Mouse (Mus musculus): ENCODE measurements around the gene Ppm1f.
A peak's percentile ranks its signal among the peaks of the same experiment; 100 is the strongest.
"Not testable (repeated sequence)": the region's sequence is repeated elsewhere in the genome, so short reads cannot be mapped to it uniquely, and the experiment has no call there.

Gene Ppm1f

DNA sequence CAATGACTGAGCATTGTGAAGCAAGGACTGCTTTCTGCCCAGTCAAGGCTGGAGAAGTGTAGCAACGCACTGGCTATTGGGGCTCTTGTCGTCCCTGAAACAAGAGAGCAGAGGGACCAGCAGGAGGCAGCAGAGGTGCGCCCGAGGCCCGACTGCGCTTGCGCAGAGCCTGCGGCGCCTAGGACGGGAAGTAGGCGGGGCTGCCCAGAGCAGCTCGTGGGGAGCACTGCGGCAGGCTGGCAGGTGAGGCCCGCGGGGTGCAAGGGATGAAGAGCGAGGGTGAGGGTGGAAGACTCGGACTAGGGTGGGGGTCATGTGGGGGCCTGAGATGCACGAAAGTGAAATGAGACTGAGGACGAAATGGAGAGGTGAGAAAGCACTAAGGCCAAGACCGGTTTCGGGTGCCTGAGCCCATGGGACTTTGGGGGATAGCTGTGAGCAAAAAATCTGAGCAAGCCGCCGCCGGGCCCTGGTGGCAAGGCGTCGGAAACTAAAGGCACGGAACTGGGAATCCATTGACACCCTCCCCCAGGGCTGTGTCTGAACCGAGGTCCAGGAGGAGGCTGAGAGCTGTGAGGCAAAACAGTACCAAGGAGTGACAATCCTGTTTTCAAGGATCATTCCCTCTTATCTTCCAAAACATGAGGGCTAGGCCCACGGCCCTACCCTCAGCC, at the start of gene Ppm1f:
Gene Ppm1f, plus strand, starts transcription at position 88 of the 674 bp plus-strand sequence.
- peak; percentile 96 to 98 for DNase-seq

- no peak for DNase-seq
Measured at GRCm38 (mm10) chr16:16849196-16849595, 47.1 kb upstream of the Ppm1f start.

DNA sequence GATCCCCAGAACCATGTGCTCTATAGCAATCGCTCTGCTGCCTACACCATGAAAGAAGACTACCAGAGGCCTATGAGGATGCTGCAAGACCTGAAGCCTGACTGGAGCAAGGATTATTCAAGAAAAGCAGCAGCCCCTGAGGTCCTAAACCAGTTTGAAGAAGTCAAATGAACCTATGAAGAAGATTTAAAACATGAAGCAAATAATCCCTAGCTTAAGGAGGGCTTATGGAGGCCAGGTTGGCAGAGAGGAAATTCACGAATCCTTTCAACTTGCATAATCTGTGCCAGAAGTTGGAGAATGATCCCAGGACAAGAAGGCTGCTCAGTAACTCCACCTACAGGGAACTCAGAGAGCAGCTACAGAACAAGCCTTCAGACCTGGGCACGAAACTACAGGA, 43.9 kb upstream of the Ppm1f start:
- no peak for DNase-seq

- DNase-seq = peak; percentile 38 to 77
Measured at GRCm38 (mm10) chr16:16854836-16855235, 41.4 kb upstream of the Ppm1f start.

DNA sequence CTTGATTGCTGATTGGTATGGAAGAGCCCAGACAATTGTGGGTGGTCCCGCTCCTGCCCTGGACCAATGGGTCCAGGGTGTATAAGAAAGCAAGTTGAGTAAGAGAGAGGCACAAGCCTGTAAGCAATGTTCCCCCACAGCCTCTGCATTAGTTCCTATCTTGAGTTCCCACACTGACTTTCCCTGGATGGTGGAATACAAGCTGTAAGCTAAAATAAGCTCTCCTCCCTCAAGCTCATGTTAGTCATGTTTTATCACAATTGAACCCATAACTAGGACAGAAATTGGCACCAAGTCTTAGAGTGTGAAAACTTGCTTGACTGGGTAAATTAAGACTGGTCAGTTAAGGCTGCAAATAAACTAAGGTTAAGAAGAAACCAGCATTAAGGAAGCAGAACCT, 40.7 kb upstream of the Ppm1f start:
- no peak for DNase-seq

- not testable (repeated sequence) for DNase-seq
Measured at GRCm38 (mm10) chr16:16856054-16856453, 40.2 kb upstream of the Ppm1f start.

- DNase-seq = no peak
Measured at GRCm38 (mm10) chr16:16856731-16857476, 39.4 kb upstream of the Ppm1f start.

DNA sequence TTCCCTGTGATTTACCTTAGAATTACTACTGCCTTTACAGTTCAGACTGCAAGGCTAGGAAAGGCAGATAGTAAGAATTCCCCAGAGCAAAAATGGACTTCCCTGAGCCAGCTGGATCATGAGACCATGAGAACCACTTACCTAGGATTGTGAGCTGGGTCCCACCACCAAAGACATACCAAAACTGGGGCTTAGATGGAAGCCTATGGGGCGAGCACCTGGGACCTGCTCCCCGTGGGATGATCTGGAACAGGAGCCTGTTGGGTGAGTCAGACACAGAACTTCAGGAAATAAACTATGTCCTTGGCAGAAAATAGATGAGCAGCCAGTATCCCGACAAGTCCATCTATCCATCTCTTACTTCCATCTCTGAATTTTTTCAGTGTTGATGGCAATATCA, 34.0 kb upstream of the Ppm1f start:
- DNase-seq = no peak

- no peak for DNase-seq
Measured at GRCm38 (mm10) chr16:16863978-16864377, 32.3 kb upstream of the Ppm1f start, which contains the start of gene Igll1. Igll1 (minus strand) TSS chr16:16863985.

GRCm38 (mm10) chr16:16865217-16865616, 31.1 kb upstream of the Ppm1f start:
- no peak for DNase-seq

- DNase-seq = peak; percentile 58 to 77
Measured at GRCm38 (mm10) chr16:16865696-16866561, 30.3 kb upstream of the Ppm1f start.

GRCm38 (mm10) chr16:16870241-16870616, 26.0 kb upstream of the Ppm1f start:
- no peak for DNase-seq

GRCm38 (mm10) chr16:16870617-16871331, 25.5 kb upstream of the Ppm1f start, which contains the start of the genes Top3b and Vpreb1:
Top3b (plus strand) TSS chr16:16870736.
Vpreb1 (minus strand) TSS chr16:16870843.
- DNase-seq = peak; percentile 94 to 96

- DNase-seq = no peak
Measured at GRCm38 (mm10) chr16:16879025-16879424, 17.2 kb upstream of the Ppm1f start.

GRCm38 (mm10) chr16:16888341-16888740, 7.9 kb upstream of the Ppm1f start:
- no peak for DNase-seq

GRCm38 (mm10) chr16:16892366-16892765, 3.9 kb upstream of the Ppm1f start:
- DNase-seq = no peak

GRCm38 (mm10) chr16:16896015-16896381, 271 bp upstream of the Ppm1f start:
- no peak for DNase-seq

GRCm38 (mm10) chr16:16897056-16897584, 851 bp downstream of the Ppm1f start:
- DNase-seq = peak in 1 of 2 experiments; percentile 23

GRCm38 (mm10) chr16:16902329-16902728, 6.1 kb downstream of the Ppm1f start:
- no peak for DNase-seq

GRCm38 (mm10) chr16:16903188-16903587, 6.9 kb downstream of the Ppm1f start:
- peak; percentile 27 to 56 for DNase-seq

- DNase-seq = peak; percentile 85 to 93
Measured at GRCm38 (mm10) chr16:16907799-16908198, 11.5 kb downstream of the Ppm1f start.
